Mouse (Mus musculus): ENCODE results near the gene Omp. TPM values are rescaled to one million over a fixed set of nuclear protein-coding genes. Genes with fewer than 3 reads are reported as not detected.
A peak's percentile ranks its signal among the peaks of the same experiment; 100 is the strongest.

Omp gene
- total RNA-seq, 1 experiment from 2014 or later = 0.89 TPM

- no peak for ATAC-seq (replicated peaks in 1 of 2; ENCODE audit: insufficient read depth in 1 of 2, low FRiP score in 2 of 2, low TSS enrichment in 1 of 2, low read depth in 1 of 2, poor library complexity in 2 of 2, severe bottlenecking in 2 of 2)
These were observed 29.8 kb upstream of the Omp start for GRCm38 (mm10) chr7:98174883-98175755.

- ATAC-seq (replicated peaks in 1 of 2; ENCODE audit: insufficient read depth in 1 of 2, low FRiP score in 2 of 2, low TSS enrichment in 1 of 2, low read depth in 1 of 2, poor library complexity in 2 of 2, severe bottlenecking in 2 of 2) = no peak
These were observed 28.1 kb upstream of the Omp start for GRCm38 (mm10) chr7:98173408-98173807.

- no peak for ATAC-seq (replicated peaks in 1 of 2; ENCODE audit: insufficient read depth in 1 of 2, low FRiP score in 2 of 2, low TSS enrichment in 1 of 2, low read depth in 1 of 2, poor library complexity in 2 of 2, severe bottlenecking in 2 of 2)
These were observed 27.4 kb upstream of the Omp start for GRCm38 (mm10) chr7:98172661-98173060.

- ATAC-seq (replicated peaks in 1 of 2; ENCODE audit: insufficient read depth in 1 of 2, low FRiP score in 2 of 2, low TSS enrichment in 1 of 2, low read depth in 1 of 2, poor library complexity in 2 of 2, severe bottlenecking in 2 of 2) = peak; percentile 91 to 96
These were observed 26.1 kb upstream of the Omp start for GRCm38 (mm10) chr7:98171141-98172073.

GRCm38 (mm10) chr7:98164999-98165528, 19.8 kb upstream of the Omp start:
- ATAC-seq (replicated peaks in 1 of 2; ENCODE audit: insufficient read depth in 1 of 2, low FRiP score in 2 of 2, low TSS enrichment in 1 of 2, low read depth in 1 of 2, poor library complexity in 2 of 2, severe bottlenecking in 2 of 2) = peak; percentile 77 to 80

GRCm38 (mm10) chr7:98164382-98164998, 19.2 kb upstream of the Omp start:
- no peak for ATAC-seq (replicated peaks in 1 of 2; ENCODE audit: insufficient read depth in 1 of 2, low FRiP score in 2 of 2, low TSS enrichment in 1 of 2, low read depth in 1 of 2, poor library complexity in 2 of 2, severe bottlenecking in 2 of 2)

GRCm38 (mm10) chr7:98163700-98164099, 18.4 kb upstream of the Omp start:
- ATAC-seq (replicated peaks in 1 of 2; ENCODE audit: insufficient read depth in 1 of 2, low FRiP score in 2 of 2, low TSS enrichment in 1 of 2, low read depth in 1 of 2, poor library complexity in 2 of 2, severe bottlenecking in 2 of 2) = no peak

GRCm38 (mm10) chr7:98162239-98162638, 16.9 kb upstream of the Omp start:
- no peak for ATAC-seq (replicated peaks in 1 of 2; ENCODE audit: insufficient read depth in 1 of 2, low FRiP score in 2 of 2, low TSS enrichment in 1 of 2, low read depth in 1 of 2, poor library complexity in 2 of 2, severe bottlenecking in 2 of 2)

GRCm38 (mm10) chr7:98160041-98160740, 14.9 kb upstream of the Omp start:
- no peak; a peak in 1 of 4 replicates for ATAC-seq (replicated peaks in 1 of 2; ENCODE audit: insufficient read depth in 1 of 2, low FRiP score in 2 of 2, low TSS enrichment in 1 of 2, low read depth in 1 of 2, poor library complexity in 2 of 2, severe bottlenecking in 2 of 2)

GRCm38 (mm10) chr7:98158481-98158880, 13.2 kb upstream of the Omp start:
- ATAC-seq (replicated peaks in 1 of 2; ENCODE audit: insufficient read depth in 1 of 2, low FRiP score in 2 of 2, low TSS enrichment in 1 of 2, low read depth in 1 of 2, poor library complexity in 2 of 2, severe bottlenecking in 2 of 2) = no peak

- ATAC-seq (replicated peaks in 1 of 2; ENCODE audit: insufficient read depth in 1 of 2, low FRiP score in 2 of 2, low TSS enrichment in 1 of 2, low read depth in 1 of 2, poor library complexity in 2 of 2, severe bottlenecking in 2 of 2) = no peak
These were observed 12.5 kb upstream of the Omp start for GRCm38 (mm10) chr7:98157636-98158332.

GRCm38 (mm10) chr7:98156280-98156665, 11.0 kb upstream of the Omp start:
- no peak for ATAC-seq (replicated peaks in 1 of 2; ENCODE audit: insufficient read depth in 1 of 2, low FRiP score in 2 of 2, low TSS enrichment in 1 of 2, low read depth in 1 of 2, poor library complexity in 2 of 2, severe bottlenecking in 2 of 2)

- peak; percentile 63 to 64 for ATAC-seq (replicated peaks in 1 of 2; ENCODE audit: insufficient read depth in 1 of 2, low FRiP score in 2 of 2, low TSS enrichment in 1 of 2, low read depth in 1 of 2, poor library complexity in 2 of 2, severe bottlenecking in 2 of 2)
These were observed 10.4 kb upstream of the Omp start for GRCm38 (mm10) chr7:98155546-98156279.

GRCm38 (mm10) chr7:98153892-98154291, 8.6 kb upstream of the Omp start:
- ATAC-seq (replicated peaks in 1 of 2; ENCODE audit: insufficient read depth in 1 of 2, low FRiP score in 2 of 2, low TSS enrichment in 1 of 2, low read depth in 1 of 2, poor library complexity in 2 of 2, severe bottlenecking in 2 of 2) = no peak

- ATAC-seq (replicated peaks in 1 of 2; ENCODE audit: insufficient read depth in 1 of 2, low FRiP score in 2 of 2, low TSS enrichment in 1 of 2, low read depth in 1 of 2, poor library complexity in 2 of 2, severe bottlenecking in 2 of 2) = no peak
These were observed 8.0 kb upstream of the Omp start for GRCm38 (mm10) chr7:98153345-98153744.

GRCm38 (mm10) chr7:98152400-98152799, 7.1 kb upstream of the Omp start:
- no peak for ATAC-seq (replicated peaks in 1 of 2; ENCODE audit: insufficient read depth in 1 of 2, low FRiP score in 2 of 2, low TSS enrichment in 1 of 2, low read depth in 1 of 2, poor library complexity in 2 of 2, severe bottlenecking in 2 of 2)
